Mouse (Mus musculus) lung, postnatal 0 days (tissue): ENCODE measurements around the gene Bad. TPM values are rescaled to one million over a fixed set of nuclear protein-coding genes. Genes with fewer than 3 reads are reported as not detected.

ENCODE experiments used
- ATAC-seq: fragments of 200-750 bp; cut with Nextera tagmentation; 2 replicates; pipeline ENCODE4 v1.8.0; 2017; ENCODE audit warnings: moderate library complexity
- DNase-seq: peaks from one replicate; pipeline ENCODE4 v3.0.0-alpha.2; 2016; ENCODE audit warnings: low spot score
- H3K27ac ChIP-seq: fragments of 300-500 bp; sonication (generic); 2 replicates; pipeline ENCODE4 v1.5.1; 2014; ENCODE audit warnings: antibody characterized with exemption, mild to moderate bottlenecking, low read length, mixed read lengths
- H3K27me3 ChIP-seq: fragments of 300-500 bp; sonication (generic); replicated peaks from 2 replicates; pipeline ENCODE4 v1.6.1; 2014; ENCODE audit warnings: low read length, mixed read lengths; ENCODE audit not compliant: insufficient read depth
- H3K36me3 ChIP-seq: fragments of 300-500 bp; sonication (generic); 2 replicates; pipeline ENCODE4 v1.6.1; 2014; ENCODE audit warnings: low read length, mixed read lengths; ENCODE audit not compliant: insufficient read depth
- H3K4me1 ChIP-seq: fragments of 300-500 bp; sonication (generic); 2 replicates; pipeline ENCODE4 v1.6.1; 2014; ENCODE audit warnings: antibody characterized with exemption, low read depth, low read length, mixed read lengths; ENCODE audit not compliant: insufficient read depth
- H3K4me2 ChIP-seq: fragments of 300-500 bp; sonication (generic); replicated peaks from 2 replicates; pipeline ENCODE4 v1.6.1; 2014; ENCODE audit warnings: low read depth, mild to moderate bottlenecking, low read length, moderate library complexity, mixed read lengths
- H3K4me3 ChIP-seq: fragments of 300-500 bp; sonication (generic); 2 replicates; pipeline ENCODE4 v1.5.1; 2014; ENCODE audit warnings: low read depth, low read length
- H3K9ac ChIP-seq: fragments of 300-500 bp; sonication (generic); replicated peaks from 2 replicates; pipeline ENCODE4 v1.6.1; 2014; ENCODE audit warnings: low read depth, mild to moderate bottlenecking
- H3K9me3 ChIP-seq: fragments of 300-500 bp; sonication (generic); 2 replicates; pipeline ENCODE4 v1.6.1; 2016; ENCODE audit warnings: low read length, mixed read lengths
- CTCF ChIP-seq: IDR thresholded peaks from 2 replicates; pipeline ENCODE4 v1.5.1; 2016; ENCODE audit warnings: antibody characterized with exemption, mild to moderate bottlenecking
- EP300 ChIP-seq: IDR thresholded peaks from 2 replicates; pipeline ENCODE4 v1.6.1; 2016; ENCODE audit warnings: antibody characterized with exemption, mild to moderate bottlenecking, control low read depth
- WGBS: fragments of 180-500 bp; shearing (Covaris S2); extraction: QIAGEN DNeasy Blood & Tissue Kit; methylation state at CpG from one replicate; pipeline ENCODE4 v1.1.7; 2014; 5-methylcytosine and 5-hydroxymethylcytosine counted together
- microRNA-seq: library from miRNA; unstranded; fragments of <30 nt; microRNA quantifications from one replicate; pipeline ENCODE4, GENCODE M21; 2016
- polyA plus RNA-seq: library from polyadenylated mRNA; unstranded; fragments of >200 nt; fragmentation: Nextera tagmentation; extraction: Ambion mirVana; gene quantifications from 2 replicates; pipeline ENCODE4 v1.2.1, GENCODE M21; 2015

The Bad gene
- polyA plus RNA-seq, 1 experiment from 2014 or later: 106 TPM

DNA sequence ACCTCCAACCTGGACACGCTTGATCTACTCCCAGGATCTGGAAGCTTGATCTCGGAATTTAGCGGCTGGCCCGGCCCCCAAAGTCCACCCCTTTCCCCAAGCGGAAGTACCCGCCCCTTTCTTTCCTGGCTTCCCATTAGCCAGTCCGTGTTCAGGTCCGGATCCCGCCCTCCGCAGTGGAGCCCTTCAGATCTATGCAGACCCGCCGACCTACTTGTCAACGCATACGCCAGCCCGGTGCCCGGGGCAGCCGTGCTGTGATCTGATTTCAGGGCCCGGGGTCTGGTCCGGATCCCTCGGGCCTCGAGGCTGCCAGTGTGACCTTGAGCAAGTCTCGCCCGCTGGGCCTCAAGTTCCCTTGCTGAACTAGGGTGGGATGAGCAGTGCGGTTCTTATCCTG lies 54.3 kb downstream of the Bad start, which contains the start of the genes Nudt22 and Trpt1:
Gene Nudt22, minus strand, starts transcription at position 112 of the 400 bp plus-strand sequence.
Gene Trpt1, plus strand, starts transcription at position 126 of the 400 bp plus-strand sequence.
- peak; percentile 83 for ATAC-seq
- peak within 1 kb of the TSS; percentile 72 for H3K4me2 ChIP-seq
- DNase-seq: peak; percentile 96
- H3K9me3 ChIP-seq: no peaks in the 10 kb centered on the region
- H3K27ac ChIP-seq: peak within 1 kb of the TSS; percentile 62
- H3K9ac ChIP-seq: peak within 1 kb of the TSS; percentile 48
- H3K4me1 ChIP-seq: peaks cover 21% of the 10 kb centered on the region; the same call in 1 of the 2 replicates
- H3K36me3 ChIP-seq: no peaks in the 10 kb centered on the region
- TF ChIP-seq CTCF: no peak
- no peak; the same call in 1 of the 2 replicates for TF ChIP-seq EP300
- H3K4me3 ChIP-seq: peak within 1 kb of the TSS; percentile 48
- H3K27me3 ChIP-seq: no peaks in the 10 kb centered on the region
- WGBS: 0% methylated on average over 22 of the region's 24 CpGs

DNA sequence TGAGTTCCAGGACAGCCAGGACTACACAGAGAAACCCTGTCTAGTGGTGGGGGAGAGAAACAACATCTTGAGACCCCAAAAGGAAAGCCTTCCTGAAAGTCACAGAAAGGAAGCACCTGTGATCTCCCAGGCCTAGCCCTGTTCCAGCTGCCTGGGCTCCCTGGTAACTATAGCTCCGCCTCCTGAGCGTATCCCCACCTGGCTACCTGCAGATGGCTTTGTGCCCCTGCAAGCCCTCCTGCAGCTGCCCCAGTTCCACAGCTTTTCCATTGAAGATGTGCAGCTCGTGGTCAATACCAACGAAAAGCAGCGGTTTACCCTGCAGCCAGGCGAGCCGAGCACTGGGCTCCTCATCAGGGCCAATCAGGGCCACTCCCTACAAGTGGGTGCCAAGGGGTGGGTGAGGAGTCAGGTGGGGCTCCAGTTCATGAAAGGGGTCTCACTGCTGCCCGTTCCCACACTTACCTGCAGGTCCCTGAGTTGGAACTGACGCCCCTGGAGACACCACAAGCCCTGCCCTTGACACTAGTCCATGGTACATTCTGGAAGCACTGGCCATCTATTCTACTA lies 56.1 kb downstream of the Bad start:
- Histone ChIP-seq H3K4me2 (no peak overlapping the region), H3K4me1 (peaks cover 16% of the 10 kb centered on the region; the same call in 1 of the 2 replicates), H3K27me3 (no peaks in the 10 kb centered on the region), H3K36me3 (no peaks in the 10 kb centered on the region), H3K4me3 (no peak overlapping the region), H3K27ac (no peak overlapping the region), H3K9me3 (no peaks in the 10 kb centered on the region), H3K9ac (no peak overlapping the region)
- ATAC-seq (no peak), DNase-seq (no peak)
- 87% methylated on average over 9 of the region's 9 CpGs for WGBS
- TF ChIP-seq EP300 (no peak), CTCF (no peak)

- Histone ChIP-seq H3K9ac (no peak overlapping the region), H3K9me3 (no peaks in the 10 kb centered on the region), H3K27me3 (no peaks in the 10 kb centered on the region), H3K4me1 (peaks cover 13% of the 10 kb centered on the region; the same call in 1 of the 2 replicates), H3K27ac (no peak overlapping the region), H3K4me2 (no peak overlapping the region), H3K36me3 (no peaks in the 10 kb centered on the region), H3K4me3 (no peak overlapping the region)
- TF ChIP-seq EP300: no peak
- TF ChIP-seq CTCF: no peak
- DNase-seq: no peak
- no peak for ATAC-seq
- 92% methylated on average over 19 of the region's 19 CpGs for WGBS
Measured at GRCm38 (mm10) chr19:6999360-7000063, 57.9 kb downstream of the Bad start.

Small RNA genes within 50 kb of the gene (microRNA-seq; reads per million reads assigned to microRNA genes)
- 0.98 reads per million for gene Mir6990

Other genes with a start within 250 kb of the Bad start
- gene Rps6ka4, start 101.2 kb upstream of the Bad start, polyA plus RNA-seq: 36.7 and 40.6 TPM in 2 replicates
- 2.9 and 6.3 TPM in 2 replicates for gene Ccdc88b, start 83.7 kb upstream of the Bad start, polyA plus RNA-seq
- gene Trmt112, start 32.2 kb upstream of the Bad start, polyA plus RNA-seq: 89.0 and 93.3 TPM in 2 replicates
- 437 and 450 TPM in 2 replicates for gene Prdx5, start 31.8 kb upstream of the Bad start, polyA plus RNA-seq
- gene Esrra, start 20.0 kb upstream of the Bad start, polyA plus RNA-seq: 9.8 and 12.8 TPM in 2 replicates
- 1.7 and 2.4 TPM in 2 replicates for gene Catsperz, start 16.5 kb upstream of the Bad start, polyA plus RNA-seq
- 0.12 and 0.30 TPM in 2 replicates for gene Kcnk4, start 7.3 kb upstream of the Bad start, polyA plus RNA-seq
- gene Gpr137, start 619 bp downstream of the Bad start, polyA plus RNA-seq: 33.5 and 35.9 TPM in 2 replicates
- 60.5 and 62.7 TPM in 2 replicates for gene Ppp1r14b, start 33.1 kb downstream of the Bad start, polyA plus RNA-seq
- gene Plcb3, start 34.6 kb downstream of the Bad start, polyA plus RNA-seq: 33.6 and 40.7 TPM in 2 replicates
- 105 and 107 TPM in 2 replicates for gene Fkbp2, start 38.6 kb downstream of the Bad start, polyA plus RNA-seq
- gene Vegfb, start 45.8 kb downstream of the Bad start, polyA plus RNA-seq: 27.1 and 28.1 TPM in 2 replicates
- gene Dnajc4, start 50.7 kb downstream of the Bad start, polyA plus RNA-seq: 32.7 and 33.2 TPM in 2 replicates
- 21.0 and 24.9 TPM in 2 replicates for gene Nudt22, start 54.3 kb downstream of the Bad start, polyA plus RNA-seq
- gene Trpt1, start 54.3 kb downstream of the Bad start, polyA plus RNA-seq: 11.0 and 11.5 TPM in 2 replicates
- 15.8 and 16.0 TPM in 2 replicates for gene Fermt3, start 77.6 kb downstream of the Bad start, polyA plus RNA-seq
- gene Stip1, start 98.1 kb downstream of the Bad start, polyA plus RNA-seq: 51.8 and 58.5 TPM in 2 replicates
- gene Macrod1, start 114.9 kb downstream of the Bad start, polyA plus RNA-seq: 16.0 and 19.4 TPM in 2 replicates
- 0.17 and 0.19 TPM in 2 replicates for gene Flrt1, start 163.9 kb downstream of the Bad start, polyA plus RNA-seq